Mouse (Mus musculus) lung, postnatal 0 days (tissue): ENCODE measurements around the gene Hectd4. TPM values are rescaled to one million over a fixed set of nuclear protein-coding genes. Genes with fewer than 3 reads are reported as not detected.

Source experiments
- ATAC-seq: fragments of 200-750 bp; cut with Nextera tagmentation; 2 replicates; pipeline ENCODE4 v1.8.0; 2017; ENCODE audit warnings: moderate library complexity
- DNase-seq: peaks from one replicate; pipeline ENCODE4 v3.0.0-alpha.2; 2016; ENCODE audit warnings: low spot score
- H3K27ac ChIP-seq: fragments of 300-500 bp; sonication (generic); 2 replicates; pipeline ENCODE4 v1.5.1; 2014; ENCODE audit warnings: antibody characterized with exemption, mild to moderate bottlenecking, low read length, mixed read lengths
- H3K27me3 ChIP-seq: fragments of 300-500 bp; sonication (generic); replicated peaks from 2 replicates; pipeline ENCODE4 v1.6.1; 2014; ENCODE audit warnings: low read length, mixed read lengths; ENCODE audit not compliant: insufficient read depth
- H3K36me3 ChIP-seq: fragments of 300-500 bp; sonication (generic); 2 replicates; pipeline ENCODE4 v1.6.1; 2014; ENCODE audit warnings: low read length, mixed read lengths; ENCODE audit not compliant: insufficient read depth
- H3K4me1 ChIP-seq: fragments of 300-500 bp; sonication (generic); 2 replicates; pipeline ENCODE4 v1.6.1; 2014; ENCODE audit warnings: antibody characterized with exemption, low read depth, low read length, mixed read lengths; ENCODE audit not compliant: insufficient read depth
- H3K4me2 ChIP-seq: fragments of 300-500 bp; sonication (generic); replicated peaks from 2 replicates; pipeline ENCODE4 v1.6.1; 2014; ENCODE audit warnings: low read depth, mild to moderate bottlenecking, low read length, moderate library complexity, mixed read lengths
- H3K4me3 ChIP-seq: fragments of 300-500 bp; sonication (generic); 2 replicates; pipeline ENCODE4 v1.5.1; 2014; ENCODE audit warnings: low read depth, low read length
- H3K9ac ChIP-seq: fragments of 300-500 bp; sonication (generic); replicated peaks from 2 replicates; pipeline ENCODE4 v1.6.1; 2014; ENCODE audit warnings: low read depth, mild to moderate bottlenecking
- H3K9me3 ChIP-seq: fragments of 300-500 bp; sonication (generic); 2 replicates; pipeline ENCODE4 v1.6.1; 2016; ENCODE audit warnings: low read length, mixed read lengths
- CTCF ChIP-seq: IDR thresholded peaks from 2 replicates; pipeline ENCODE4 v1.5.1; 2016; ENCODE audit warnings: antibody characterized with exemption, mild to moderate bottlenecking
- EP300 ChIP-seq: IDR thresholded peaks from 2 replicates; pipeline ENCODE4 v1.6.1; 2016; ENCODE audit warnings: antibody characterized with exemption, mild to moderate bottlenecking, control low read depth
- WGBS: fragments of 180-500 bp; shearing (Covaris S2); extraction: QIAGEN DNeasy Blood & Tissue Kit; methylation state at CpG from one replicate; pipeline ENCODE4 v1.1.7; 2014; 5-methylcytosine and 5-hydroxymethylcytosine counted together
- polyA plus RNA-seq: library from polyadenylated mRNA; unstranded; fragments of >200 nt; fragmentation: Nextera tagmentation; extraction: Ambion mirVana; gene quantifications from 2 replicates; pipeline ENCODE4 v1.2.1, GENCODE M21; 2015

Hectd4 gene
- polyA plus RNA-seq, 1 experiment from 2014 or later: 2.5 TPM

- Histone ChIP-seq H3K27me3 (no peaks in the 10 kb centered on the region), H3K27ac (no peak overlapping the region), H3K4me2 (no peak overlapping the region), H3K9ac (no peak overlapping the region), H3K9me3 (no peaks in the 10 kb centered on the region), H3K4me1 (no peaks in the 10 kb centered on the region), H3K36me3 (peaks cover 17% of the 10 kb centered on the region; the same call in 1 of the 2 replicates), H3K4me3 (no peak overlapping the region)
- TF ChIP-seq EP300: no peak
- TF ChIP-seq CTCF: no peak
- ATAC-seq (no peak), DNase-seq (no peak)
- WGBS: 90% methylated on average over 7 of the region's 7 CpGs
Observed at GRCm38 (mm10) chr5:121271046-121271445, 51.0 kb downstream of the Hectd4 start.

- no peak overlapping the region for H3K9ac ChIP-seq
- no peak overlapping the region for H3K4me3 ChIP-seq
- H3K4me2 ChIP-seq: no peak overlapping the region
- no peak for DNase-seq
- peaks cover 16% of the 10 kb centered on the region; the same call in 1 of the 2 replicates for H3K36me3 ChIP-seq
- no peaks in the 10 kb centered on the region for H3K4me1 ChIP-seq
- TF ChIP-seq CTCF (no peak), EP300 (no peak)
- no peak for ATAC-seq
- H3K27me3 ChIP-seq: no peaks in the 10 kb centered on the region
- H3K27ac ChIP-seq: no peak overlapping the region
- no peaks in the 10 kb centered on the region for H3K9me3 ChIP-seq
- WGBS: 83% methylated on average over 1 of the region's 1 CpGs
Observed at GRCm38 (mm10) chr5:121276808-121277207, 56.8 kb downstream of the Hectd4 start.

DNA sequence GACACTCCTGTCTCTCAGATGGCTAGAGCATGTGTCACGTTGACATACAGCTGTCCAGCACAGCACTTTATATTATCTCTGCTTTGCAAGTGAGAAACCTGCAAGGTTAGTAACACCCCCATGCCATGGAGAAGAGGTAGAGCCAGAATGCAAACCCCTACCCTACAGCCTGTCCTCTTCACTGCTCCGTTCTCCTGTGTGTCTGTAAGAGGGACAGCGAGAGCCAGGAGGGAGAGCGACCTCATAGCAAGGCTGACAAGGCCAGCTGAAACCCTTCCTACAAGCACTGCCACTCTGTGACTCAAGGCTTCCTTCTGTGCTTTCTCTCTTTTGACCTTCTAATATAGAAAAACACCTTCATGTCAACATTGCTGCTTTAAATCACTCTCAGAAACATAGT is 60.4 kb downstream of the Hectd4 start:
- no peak overlapping the region for H3K9ac ChIP-seq
- no peaks in the 10 kb centered on the region for H3K9me3 ChIP-seq
- no peak overlapping the region for H3K4me2 ChIP-seq
- H3K36me3 ChIP-seq: peaks cover 7% of the 10 kb centered on the region; the same call in 1 of the 2 replicates
- DNase-seq (no peak), ATAC-seq (no peak)
- H3K27me3 ChIP-seq: no peaks in the 10 kb centered on the region
- no peak overlapping the region for H3K4me3 ChIP-seq
- no peak overlapping the region for H3K27ac ChIP-seq
- 91% methylated on average over 4 of the region's 4 CpGs for WGBS
- TF ChIP-seq EP300 (no peak), CTCF (no peak)
- H3K4me1 ChIP-seq: no peaks in the 10 kb centered on the region

DNA sequence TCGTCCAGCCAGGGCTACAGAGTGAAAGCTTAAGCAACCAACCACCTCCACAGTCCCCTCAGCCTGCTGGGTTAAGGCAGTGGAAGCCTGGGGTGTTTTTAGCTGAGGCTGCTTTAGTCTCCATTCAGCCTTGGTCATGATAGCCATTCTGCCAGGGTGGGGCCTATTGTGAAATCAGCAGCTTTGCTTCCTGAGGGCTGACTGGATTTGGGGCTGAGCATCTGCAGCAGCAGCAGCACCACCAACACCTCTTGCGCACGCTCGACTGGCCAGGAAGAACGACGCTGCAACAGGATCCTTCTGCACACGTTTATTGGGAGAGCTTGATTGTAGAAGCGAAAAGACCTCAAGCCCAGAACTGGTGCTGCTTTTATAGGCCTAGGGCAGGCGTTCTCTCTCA is 63.0 kb downstream of the Hectd4 start:
- DNase-seq (no peak), ATAC-seq (no peak)
- no peak overlapping the region for H3K9ac ChIP-seq
- H3K9me3 ChIP-seq: no peaks in the 10 kb centered on the region
- no peak for TF ChIP-seq EP300
- no peak for TF ChIP-seq CTCF
- no peaks in the 10 kb centered on the region for H3K4me1 ChIP-seq
- H3K4me3 ChIP-seq: no peak overlapping the region
- no peak overlapping the region for H3K4me2 ChIP-seq
- WGBS: 92% methylated on average over 9 of the region's 9 CpGs
- no peak overlapping the region for H3K27ac ChIP-seq
- no peaks in the 10 kb centered on the region for H3K27me3 ChIP-seq
- H3K36me3 ChIP-seq: peaks cover 14% of the 10 kb centered on the region; the same call in 1 of the 2 replicates

- no peaks in the 10 kb centered on the region for H3K4me1 ChIP-seq
- ATAC-seq: no peak
- no peak overlapping the region for H3K9ac ChIP-seq
- H3K27me3 ChIP-seq: no peaks in the 10 kb centered on the region
- H3K27ac ChIP-seq: no peak overlapping the region
- no peak overlapping the region for H3K4me2 ChIP-seq
- peaks cover 14% of the 10 kb centered on the region; the same call in 1 of the 2 replicates for H3K36me3 ChIP-seq
- H3K4me3 ChIP-seq: no peak overlapping the region
- no peaks in the 10 kb centered on the region for H3K9me3 ChIP-seq
- TF ChIP-seq CTCF (no peak), EP300 (no peak)
- 82% methylated on average over 5 of the region's 5 CpGs for WGBS
- DNase-seq: no peak
Observed at GRCm38 (mm10) chr5:121284816-121285215, 64.8 kb downstream of the Hectd4 start.

- Histone ChIP-seq H3K36me3 (peaks cover 21% of the 10 kb centered on the region; the same call in 1 of the 2 replicates), H3K9ac (no peak overlapping the region), H3K27ac (no peak overlapping the region), H3K4me2 (no peak overlapping the region), H3K4me3 (no peak overlapping the region), H3K27me3 (no peaks in the 10 kb centered on the region), H3K9me3 (no peaks in the 10 kb centered on the region), H3K4me1 (no peaks in the 10 kb centered on the region)
- TF ChIP-seq CTCF (no peak), EP300 (no peak)
- DNase-seq: no peak
- no peak for ATAC-seq
- 94% methylated on average over 2 of the region's 2 CpGs for WGBS
Observed at GRCm38 (mm10) chr5:121287213-121287612, 67.2 kb downstream of the Hectd4 start.

GRCm38 (mm10) chr5:121290289-121290688 is 70.3 kb downstream of the Hectd4 start:
- DNase-seq (no peak), ATAC-seq (no peak)
- Histone ChIP-seq H3K4me3 (no peak overlapping the region), H3K27me3 (no peaks in the 10 kb centered on the region), H3K27ac (no peak overlapping the region), H3K9me3 (no peaks in the 10 kb centered on the region), H3K4me2 (no peak overlapping the region), H3K9ac (no peak overlapping the region), H3K4me1 (no peaks in the 10 kb centered on the region), H3K36me3 (peaks cover 40% of the 10 kb centered on the region; the same call in 1 of the 2 replicates)
- 88% methylated on average over 3 of the region's 3 CpGs for WGBS
- TF ChIP-seq CTCF: no peak
- TF ChIP-seq EP300: no peak
